Mouse (Mus musculus) MN1 (cell line): ENCODE data around the gene Tspan31.
"Not testable (repeated sequence)": the region's sequence is repeated elsewhere in the genome, so short reads cannot be mapped to it uniquely, and the experiment has no call there.

Source experiments
- DNase-seq: peaks from one replicate; pipeline ENCODE4 v3.0.0-alpha.2; 2016; ENCODE audit warnings: low spot score

Gene Tspan31

DNA sequence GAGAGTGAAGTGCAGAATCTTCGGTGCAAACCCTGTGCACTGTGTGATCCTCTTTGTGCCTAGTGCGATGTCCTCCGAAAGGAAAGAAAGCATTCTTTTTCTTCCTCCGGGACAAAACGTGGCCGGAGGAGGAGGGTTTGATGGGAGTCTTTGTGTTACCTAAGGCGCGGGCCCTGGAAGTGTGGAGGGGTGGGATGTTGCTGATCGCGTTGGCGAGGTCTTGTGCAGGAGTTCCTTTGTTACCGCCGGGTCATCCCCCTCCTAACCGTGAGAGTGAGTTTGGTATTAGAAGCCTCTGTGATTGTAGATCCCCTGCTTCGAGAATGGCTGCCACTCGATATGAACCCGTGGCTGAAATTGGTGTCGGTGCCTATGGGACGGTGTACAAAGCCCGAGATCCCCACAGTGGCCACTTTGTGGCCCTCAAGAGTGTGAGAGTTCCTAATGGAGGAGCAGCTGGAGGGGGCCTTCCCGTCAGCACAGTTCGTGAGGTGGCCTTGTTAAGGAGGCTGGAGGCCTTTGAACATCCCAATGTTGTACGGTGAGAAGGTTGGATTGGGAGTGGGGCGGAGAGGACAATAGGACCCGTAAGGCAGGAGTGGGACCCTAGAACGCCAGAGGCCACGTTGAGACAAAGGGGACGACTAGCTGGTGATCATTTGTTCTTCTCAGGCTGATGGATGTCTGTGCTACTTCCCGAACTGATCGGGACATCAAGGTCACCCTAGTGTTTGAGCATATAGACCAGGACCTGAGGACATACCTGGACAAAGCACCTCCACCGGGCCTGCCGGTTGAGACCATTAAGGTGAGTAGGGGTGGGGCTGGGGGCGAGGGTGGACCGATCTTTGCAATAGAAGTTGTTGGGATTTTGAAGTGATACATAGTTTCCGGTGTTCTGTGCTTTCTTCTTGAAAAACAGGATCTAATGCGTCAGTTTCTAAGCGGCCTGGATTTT, 5.9 kb downstream of the Tspan31 start:
- peak; percentile 71 for DNase-seq

DNA sequence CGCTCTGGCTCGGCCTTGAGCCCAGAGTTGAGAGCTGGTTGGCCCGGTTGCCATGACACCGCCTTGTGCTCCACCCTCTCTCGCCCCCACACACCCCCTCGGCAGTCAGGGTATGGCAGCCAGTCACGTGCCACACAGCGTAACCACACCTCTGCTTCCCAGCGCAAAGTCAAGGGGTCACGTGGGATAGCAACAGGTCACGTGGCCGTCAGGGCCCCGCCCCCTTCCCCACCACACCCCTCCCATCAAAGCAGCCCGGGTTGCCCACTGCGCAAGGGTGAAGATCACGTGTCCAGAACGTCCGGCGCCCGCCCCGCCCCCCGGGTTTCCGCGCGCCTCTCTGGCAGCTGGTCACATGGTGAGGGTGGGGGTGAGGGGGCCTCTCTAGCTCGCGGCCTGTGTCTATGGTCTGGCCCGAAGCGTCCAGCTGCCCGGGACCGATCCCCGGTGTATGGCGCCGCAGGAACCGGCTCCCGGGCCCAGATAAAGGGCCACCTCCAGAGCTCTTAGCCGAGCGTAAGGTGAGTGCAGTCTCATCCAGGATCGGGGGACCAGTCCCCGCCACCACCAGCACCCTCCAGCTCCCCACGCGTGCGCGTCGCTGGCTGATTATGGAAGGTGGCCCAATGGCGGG, 6.7 kb downstream of the Tspan31 start, which contains the start of gene Cdk4:
Cdk4 (plus strand) TSS at position 296 of the 634 bp plus-strand sequence.
- DNase-seq, result peak; percentile 100

DNA sequence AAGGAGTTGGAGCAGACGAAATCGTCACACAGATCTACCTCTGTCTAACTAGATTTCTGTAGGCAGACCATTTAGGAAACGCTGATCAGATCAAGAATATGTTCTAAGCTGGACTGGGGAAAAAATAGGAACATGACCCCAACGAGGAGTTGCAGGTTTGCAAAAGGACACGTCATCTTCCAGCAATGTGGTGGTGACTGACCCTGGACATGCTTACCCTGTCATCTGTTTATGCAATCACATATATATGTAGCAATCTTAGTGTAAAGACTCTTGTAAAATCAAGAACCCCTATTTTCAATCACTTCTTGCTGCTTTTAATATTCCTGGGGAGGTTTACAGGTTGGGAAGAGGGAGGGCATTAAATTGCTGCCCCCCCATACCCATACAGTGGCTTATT, 7.6 kb downstream of the Tspan31 start:
- DNase-seq, result peak; percentile 72

DNA sequence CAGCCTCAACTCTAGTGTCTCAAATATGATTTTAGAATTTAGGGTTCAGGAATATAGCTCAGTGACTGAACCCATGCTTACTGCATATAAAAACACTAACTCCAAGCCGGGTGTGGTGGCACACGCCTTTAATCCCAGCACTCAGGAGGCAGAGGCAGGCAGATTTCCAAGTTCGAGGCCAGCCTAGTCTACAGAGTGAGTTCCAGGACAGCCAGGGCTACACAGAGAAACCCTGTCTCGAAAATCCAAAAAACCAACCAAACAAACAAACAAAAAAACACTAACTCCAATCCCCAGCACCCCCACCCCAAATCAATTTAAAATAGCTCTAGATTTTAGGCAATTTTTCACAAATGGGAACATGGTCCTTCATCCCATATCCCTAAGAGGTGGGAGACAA, 8.0 kb downstream of the Tspan31 start:
- DNase-seq, result not testable (repeated sequence)

DNA sequence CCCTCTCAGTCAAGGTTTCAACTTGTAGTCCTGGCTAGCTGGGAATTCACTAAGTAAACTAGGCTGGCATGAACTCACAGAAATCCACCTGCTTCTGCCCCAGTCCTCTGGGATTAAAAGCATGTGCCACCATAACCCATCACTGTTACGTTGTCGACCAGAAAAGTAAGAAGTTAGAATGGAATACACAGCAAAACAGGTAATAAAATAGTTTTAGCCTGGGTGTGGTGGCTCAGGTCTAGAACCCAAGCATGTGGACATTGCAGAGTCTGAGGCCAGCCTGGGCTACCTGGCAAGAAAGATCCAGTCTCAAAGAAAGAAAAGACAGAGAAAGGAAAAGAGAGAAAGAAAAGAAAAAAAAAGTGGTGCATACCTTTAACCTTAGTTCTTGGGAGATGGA, 8.6 kb downstream of the Tspan31 start:
- no peak for DNase-seq

DNA sequence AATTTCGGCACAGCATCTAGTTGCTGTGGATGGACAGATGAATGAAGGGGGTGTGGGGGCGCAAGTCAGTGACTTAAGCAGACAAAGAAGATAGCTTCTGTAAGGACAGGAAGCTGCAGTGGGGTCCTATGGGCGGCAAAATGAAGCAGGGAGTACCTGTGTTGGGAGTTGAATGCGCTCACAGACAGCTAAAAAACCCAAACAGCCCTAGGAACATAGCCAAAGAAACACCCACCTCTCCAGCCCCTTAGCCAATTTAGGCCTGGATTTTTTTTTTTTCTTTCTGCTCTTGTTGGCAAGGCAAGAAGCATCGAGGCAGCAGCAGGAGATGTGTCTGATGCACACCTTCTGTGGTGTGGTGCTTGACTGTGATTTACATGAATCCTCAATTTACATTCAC, 9.0 kb downstream of the Tspan31 start:
- peak; percentile 52 for DNase-seq

DNA sequence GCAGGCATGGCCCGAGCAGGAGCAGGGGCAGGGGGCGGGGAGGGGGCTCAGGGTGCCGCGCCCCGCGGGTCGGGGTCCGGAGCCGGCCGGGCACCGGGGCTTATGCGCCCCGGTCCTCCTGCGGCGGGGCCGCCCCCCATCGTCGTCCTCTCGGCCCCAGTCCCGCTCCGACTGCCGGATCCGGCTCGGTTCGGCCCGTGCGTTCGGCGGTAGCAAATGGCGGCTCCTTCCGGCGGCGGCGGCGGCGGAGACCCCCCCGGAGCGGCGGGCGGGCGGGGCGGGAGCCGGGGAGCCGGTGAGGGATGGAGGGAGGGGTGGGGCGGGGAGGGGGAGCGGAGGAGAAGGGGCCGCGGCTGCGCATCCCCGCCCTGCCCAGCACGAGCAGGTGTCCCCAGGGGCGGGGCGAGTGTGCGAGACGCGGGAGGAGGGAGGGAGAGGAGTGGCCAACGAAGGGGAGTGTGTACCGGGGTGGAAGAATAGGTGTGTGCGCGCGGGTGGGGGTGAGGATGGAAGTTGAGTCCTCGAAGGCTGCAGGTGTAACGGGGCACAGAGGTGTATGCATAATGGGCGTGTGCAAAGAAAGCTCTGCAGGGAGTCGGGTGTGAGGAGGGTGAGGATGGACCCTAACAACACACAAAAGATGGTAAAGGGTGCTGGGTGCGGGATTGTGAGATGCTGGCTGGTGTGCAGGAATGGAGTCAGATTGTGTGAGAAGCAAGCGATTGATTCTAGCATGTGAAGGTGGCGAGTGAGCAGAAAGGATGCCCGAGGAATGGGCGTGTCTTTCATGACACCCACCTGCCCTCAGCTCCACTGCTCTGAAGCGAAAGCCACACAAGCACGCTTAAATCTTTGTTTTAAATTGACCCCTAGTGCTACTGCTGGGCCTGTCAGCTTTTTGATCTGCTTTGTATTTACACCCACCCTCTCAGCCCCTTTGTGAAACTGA, 9.8 kb downstream of the Tspan31 start, which contains the start of gene March9:
March9 (minus strand) TSS at position 217 of the 949 bp plus-strand sequence.
- DNase-seq, result peak; percentile 96

DNA sequence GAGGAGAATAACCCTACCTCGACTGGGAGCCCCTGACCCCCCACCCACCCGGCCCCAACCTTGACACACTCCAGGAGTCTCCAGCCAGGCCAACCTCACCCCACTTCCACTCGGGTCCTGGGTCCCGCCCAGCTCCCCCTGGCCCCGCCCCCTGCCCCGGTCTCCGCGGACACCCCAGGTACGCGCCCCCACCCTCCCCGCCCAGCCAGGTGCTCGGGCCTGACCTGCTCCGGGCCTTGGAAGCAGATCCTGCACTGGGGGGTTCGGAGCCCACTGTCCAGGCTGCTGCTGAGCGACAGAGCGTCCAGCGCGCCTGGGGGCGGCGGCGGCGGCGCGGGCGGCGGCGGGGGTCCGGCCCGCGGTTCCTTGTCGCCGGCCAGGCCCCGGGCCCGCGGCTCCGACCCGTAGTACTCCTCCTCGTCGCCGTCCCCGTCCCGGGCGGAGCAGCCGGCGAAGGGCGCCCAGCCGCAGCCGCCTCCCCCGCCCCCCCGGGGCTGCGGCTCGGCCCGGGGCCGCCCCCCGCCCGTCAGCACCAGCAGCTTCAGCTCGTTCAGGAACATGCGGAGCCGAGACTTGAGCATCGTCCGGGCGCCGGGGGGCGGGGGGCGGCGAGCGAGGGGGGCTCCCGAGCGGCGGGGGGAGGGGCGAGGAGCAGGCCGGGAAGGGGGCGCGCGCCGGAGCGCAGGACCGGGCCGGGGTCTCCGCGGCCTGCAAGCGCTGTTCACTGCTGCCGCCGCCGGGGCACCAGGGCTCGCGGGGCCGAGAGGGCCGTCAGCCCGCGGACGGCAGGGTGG, 10.7 kb downstream of the Tspan31 start:
- peak; percentile 69 for DNase-seq

DNA sequence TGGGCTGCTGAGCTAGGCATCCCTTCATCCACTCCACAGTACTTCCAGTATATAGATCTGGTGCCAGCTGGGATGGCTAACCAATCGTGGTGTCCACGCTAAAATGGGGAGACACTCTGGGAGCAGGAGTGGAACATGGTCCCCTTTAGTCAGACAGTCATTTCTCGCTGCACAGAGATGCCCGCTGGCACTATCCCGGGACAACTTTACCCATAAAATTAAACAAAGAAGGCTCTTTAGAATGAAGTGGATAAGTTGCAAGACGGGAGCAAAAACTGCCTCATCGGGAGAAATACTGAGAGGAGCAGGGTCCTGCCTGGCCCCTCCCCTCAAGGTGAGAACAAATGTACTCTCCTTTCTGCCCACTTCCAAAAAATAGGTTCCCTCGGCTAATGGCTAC, 11.4 kb downstream of the Tspan31 start:
- DNase-seq, result peak; percentile 34

DNA sequence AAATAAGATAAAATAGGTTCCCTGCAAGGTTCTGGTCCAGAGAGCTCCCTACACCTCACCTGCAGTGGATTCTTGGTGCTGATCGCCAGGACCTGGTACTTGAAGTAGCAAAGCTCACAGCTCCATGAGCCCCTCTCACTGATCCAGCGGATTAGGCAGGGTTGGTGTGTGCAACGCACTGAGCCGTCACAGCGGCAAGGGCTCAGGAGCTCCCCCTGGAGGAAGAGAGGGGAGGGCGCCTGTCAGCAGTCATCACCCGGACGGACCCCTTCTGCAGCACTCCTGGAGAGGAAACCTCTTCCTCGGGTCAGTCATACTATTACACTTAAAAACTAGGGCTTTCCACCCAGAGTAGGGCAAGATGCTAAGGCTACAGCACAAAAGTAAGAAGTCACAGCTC, 11.9 kb downstream of the Tspan31 start:
- peak; percentile 94 for DNase-seq

DNA sequence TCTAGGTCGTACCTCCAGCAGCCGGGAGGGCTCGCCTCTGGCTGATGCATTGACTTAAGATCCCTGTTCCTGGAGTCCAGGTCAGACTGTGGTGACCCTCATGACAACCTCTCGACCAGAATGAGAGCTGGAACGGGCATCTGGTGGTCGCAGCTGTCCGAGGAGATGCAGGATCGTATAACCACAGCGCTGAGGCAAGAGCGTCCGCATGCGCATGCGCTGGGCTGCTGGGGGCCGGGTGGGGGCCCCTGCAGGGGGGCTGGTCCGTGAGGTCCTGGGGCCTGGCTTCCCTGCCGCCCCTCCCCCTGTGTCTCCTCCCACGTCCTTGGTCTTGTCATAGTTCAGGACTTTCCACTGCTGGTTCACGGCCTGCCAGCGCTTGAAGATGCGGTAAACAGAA, 13.6 kb downstream of the Tspan31 start:
- no peak for DNase-seq

DNA sequence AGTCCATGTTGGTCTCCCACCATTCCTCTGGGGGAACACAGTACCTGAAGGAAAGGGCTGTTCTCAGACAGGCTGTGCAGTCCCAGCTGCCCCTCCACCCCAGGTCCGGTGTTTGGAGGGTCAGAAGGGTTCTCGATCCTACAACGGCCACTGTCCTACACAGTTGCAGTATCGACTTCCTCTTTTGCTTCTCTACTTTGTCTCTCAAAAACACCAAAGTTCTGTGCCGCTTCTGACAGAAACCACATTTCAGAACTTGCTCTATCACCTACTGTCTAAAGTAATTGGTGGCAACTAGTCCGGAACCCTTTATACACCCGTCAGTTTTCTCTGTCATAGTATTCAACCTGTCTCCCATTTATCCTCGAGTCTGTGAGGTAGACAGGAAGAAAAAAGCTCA, 14.7 kb downstream of the Tspan31 start:
- no peak for DNase-seq

DNA sequence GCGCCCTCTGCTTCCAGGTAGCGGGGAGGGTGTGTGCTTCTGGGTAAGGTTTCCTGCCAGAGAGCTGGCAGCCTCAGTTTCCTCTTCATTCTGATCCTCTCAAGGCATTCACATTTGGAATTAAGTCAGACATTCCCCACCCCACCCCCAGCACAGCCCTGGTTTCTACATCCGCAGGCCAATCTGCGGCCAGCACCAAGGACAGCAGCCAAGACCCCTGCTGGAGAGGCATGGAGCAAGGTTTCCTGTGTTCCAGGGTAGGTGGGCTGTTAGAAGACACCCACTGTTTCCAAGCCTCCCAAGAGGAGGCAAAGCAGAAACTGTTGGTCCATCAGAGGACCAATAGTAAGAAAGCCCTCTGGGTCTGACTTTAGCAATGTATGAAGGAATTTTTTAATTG, 15.4 kb downstream of the Tspan31 start:
- DNase-seq, result no peak

DNA sequence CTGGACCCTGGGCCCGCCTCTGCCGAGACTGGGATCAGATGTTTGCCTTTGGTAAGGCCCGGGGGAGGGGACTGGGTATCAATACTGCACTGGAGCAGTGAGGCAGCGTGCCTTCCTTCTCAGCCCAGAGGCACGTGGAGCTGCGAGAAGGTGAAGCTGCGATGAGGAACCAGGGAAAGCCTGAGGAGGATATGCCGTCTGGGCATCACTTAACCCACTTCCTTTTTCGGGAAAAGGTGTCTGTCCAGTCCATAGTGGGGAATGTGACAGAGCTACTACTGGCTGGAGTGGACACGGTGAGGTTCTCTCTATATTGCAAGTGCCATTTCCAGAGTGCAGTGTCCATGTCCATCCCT, 20.0 kb downstream of the Tspan31 start:
- no peak for DNase-seq

DNA sequence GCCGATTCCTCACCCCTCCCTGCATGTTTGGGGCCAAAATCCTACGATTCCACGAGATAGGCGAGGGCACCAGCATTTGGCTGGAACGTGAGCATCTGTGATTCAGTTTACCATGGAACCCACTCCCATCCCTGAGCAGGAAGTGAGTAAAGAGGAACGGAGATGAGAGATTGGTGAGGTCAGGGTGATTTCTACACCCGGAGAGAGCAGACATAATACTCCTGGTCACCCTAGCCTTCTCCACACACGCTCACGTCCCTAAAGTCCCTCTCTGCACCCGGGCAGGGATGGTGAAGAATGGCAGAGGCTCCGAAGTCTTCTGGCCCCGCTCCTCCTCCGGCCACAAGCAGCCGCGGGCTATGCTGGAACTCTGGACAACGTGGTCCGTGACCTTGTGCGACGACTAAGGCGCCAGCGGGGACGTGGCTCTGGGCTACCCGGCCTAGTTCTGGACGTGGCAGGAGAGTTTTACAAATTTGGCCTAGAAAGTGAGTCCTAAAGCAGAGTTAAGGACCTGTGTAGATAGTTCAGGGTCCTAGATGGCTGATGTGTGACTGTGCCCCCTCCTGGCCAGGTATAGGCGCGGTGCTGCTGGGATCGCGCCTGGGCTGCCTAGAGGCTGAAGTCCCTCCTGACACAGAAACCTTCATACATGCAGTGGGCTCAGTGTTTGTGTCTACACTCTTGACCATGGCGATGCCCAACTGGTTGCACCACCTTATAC, 20.5 kb downstream of the Tspan31 start:
- DNase-seq, result no peak

DNA sequence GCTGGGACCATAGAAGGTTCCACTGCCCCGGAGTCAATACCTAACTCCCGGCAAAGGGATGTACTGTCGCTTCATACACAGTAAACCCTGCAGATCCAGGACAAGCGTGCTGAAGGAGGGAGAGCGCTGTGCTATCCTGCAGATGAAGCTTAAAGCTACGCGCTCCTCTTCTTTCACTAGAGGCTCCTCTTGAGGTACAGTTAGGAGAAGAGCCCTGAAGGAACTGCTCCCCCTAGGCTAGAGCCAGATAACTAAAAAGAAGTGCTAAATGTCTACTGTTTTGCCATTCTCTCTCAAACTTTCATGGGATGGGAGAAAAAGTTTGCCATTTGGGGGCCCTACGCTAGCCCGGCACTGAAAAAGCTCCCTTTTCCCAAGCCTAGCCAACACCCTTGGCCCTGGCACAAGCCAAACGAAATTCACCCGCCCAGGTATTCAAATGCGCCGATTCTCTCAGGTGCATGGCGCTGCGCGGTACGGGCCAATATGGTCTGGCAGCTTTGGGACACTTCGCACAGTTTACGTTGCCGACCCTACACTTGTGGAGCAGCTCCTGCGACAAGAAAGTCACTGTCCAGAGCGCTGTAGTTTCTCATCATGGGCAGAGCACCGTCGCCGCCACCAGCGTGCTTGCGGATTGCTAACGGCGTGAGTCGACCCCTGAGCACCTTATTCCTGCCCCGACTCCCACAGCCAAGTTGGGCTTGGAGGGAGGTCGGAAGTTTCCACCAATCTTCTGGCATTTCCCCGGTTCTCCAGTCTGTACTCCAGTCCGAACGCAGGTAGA, 21.3 kb downstream of the Tspan31 start:
- DNase-seq, result no peak

DNA sequence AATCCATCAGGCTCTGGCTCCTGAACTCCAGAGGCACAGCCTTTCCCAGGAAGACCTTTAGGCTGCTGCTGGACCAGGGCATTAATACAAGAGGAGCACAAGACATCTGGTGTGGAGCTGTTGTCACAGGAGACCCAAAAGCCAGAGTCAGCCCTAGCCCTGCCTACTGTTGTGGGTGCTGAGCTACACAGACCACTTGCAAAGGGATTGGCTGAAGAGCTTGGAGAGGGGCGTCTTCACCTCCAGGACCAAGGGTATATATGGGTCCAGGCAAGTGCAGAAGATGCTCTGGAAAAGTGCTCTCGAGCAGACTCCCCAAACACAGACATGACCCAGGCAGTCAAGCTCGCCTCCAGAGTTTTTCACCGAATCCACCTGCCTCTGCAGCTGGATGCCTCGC, 22.1 kb downstream of the Tspan31 start, which contains the start of gene Cyp27b1:
Cyp27b1 (plus strand) TSS at position 297 of the 400 bp plus-strand sequence.
- DNase-seq, result no peak

DNA sequence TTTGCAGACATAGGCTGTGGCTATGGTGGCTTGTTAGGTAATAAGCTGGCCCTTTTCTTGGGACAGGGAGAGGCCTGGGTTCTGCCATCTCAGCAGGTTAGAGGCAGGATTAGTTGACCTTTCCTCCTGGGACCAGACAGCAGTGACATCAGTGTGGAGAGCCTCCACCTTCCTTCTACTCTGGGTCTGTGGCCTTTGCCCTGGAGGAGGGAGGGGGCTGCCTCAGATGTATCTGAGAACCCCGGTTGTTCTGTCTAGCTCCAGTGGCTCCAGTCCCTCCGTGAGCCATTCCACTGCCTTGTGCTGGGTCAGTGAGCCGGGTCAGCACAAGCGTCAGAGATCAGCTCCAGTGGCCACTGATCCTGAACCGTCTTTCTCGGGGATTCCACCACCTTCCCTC, 26.9 kb downstream of the Tspan31 start:
- DNase-seq, result no peak

DNA sequence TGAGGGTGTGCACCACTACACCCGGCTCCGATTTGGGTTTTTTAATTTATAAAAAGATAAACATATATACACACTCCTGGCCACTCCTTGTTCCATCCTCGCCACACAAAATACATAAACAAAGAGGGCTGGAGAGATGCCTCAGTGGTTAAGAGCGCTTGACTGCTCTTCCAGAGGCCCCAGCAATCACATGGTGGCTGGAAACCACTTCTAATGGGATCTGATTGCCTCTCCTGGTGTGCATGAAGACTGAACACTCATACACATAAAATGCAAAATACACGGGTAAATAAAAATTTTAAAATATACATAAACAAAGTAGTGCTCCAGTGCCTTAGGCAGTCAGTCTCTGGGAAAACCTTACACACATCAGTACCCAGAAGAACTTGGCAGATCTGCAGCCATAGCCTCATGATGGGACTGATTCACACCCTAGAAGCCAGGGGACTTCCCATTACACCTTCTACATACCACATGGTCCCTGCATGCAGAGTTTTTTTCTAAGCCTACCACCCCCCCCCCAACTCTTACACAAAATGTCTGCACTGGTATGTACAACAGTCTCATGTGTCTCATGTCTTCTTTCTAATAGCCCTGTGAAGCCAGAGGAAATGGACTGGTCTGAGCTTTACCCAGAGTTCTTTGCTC, 27.5 kb downstream of the Tspan31 start:
- peak; percentile 47 for DNase-seq
